Mouse (Mus musculus) thymus, adult 2 months (tissue): Measurements from ENCODE around the gene Hdac4. TPM values are rescaled to one million over a fixed set of nuclear protein-coding genes. Genes with fewer than 3 reads are reported as not detected.

Experiments
- DNase-seq: peaks from one replicate; pipeline ENCODE4 v3.0.0; 2021
- H3K27ac ChIP-seq: fragments of 200-500 bp; 2 replicates; pipeline ENCODE4 v1.5.1; 2012; ENCODE audit warnings: low read length, control low read depth; ENCODE audit not compliant: control insufficient read depth, insufficient read depth
- H3K27me3 ChIP-seq: fragments of 200-500 bp; 2 replicates; pipeline ENCODE4 v1.6.1; 2012; ENCODE audit warnings: mild to moderate bottlenecking, low read length, moderate library complexity, mixed read lengths; ENCODE audit not compliant: control insufficient read depth, insufficient read depth
- H3K36me3 ChIP-seq: fragments of 200-500 bp; 2 replicates; pipeline ENCODE4 v1.6.1; 2012; ENCODE audit warnings: mild to moderate bottlenecking, low read length, moderate library complexity; ENCODE audit not compliant: control insufficient read depth, insufficient read depth
- H3K4me1 ChIP-seq: fragments of 200-500 bp; replicated peaks from 2 replicates; pipeline ENCODE4 v1.6.1; 2012; ENCODE audit warnings: low read length; ENCODE audit not compliant: control insufficient read depth, insufficient read depth
- H3K4me3 ChIP-seq: fragments of 200-500 bp; 2 replicates; pipeline ENCODE4 v1.5.1; 2012; ENCODE audit warnings: mild to moderate bottlenecking, low read length, control low read depth, moderate library complexity; ENCODE audit not compliant: control insufficient read depth, insufficient read depth
- CTCF ChIP-seq: fragments of 200-500 bp; IDR thresholded peaks from 2 replicates; pipeline ENCODE4 v1.5.1; 2012; ENCODE audit warnings: mild to moderate bottlenecking, control low read depth, low read length, moderate library complexity, borderline replicate concordance; ENCODE audit not compliant: control insufficient read depth, poor library complexity, insufficient read depth; ENCODE audit errors: extremely low read depth
- POLR2A ChIP-seq: fragments of 200-500 bp; IDR thresholded peaks from 2 replicates; pipeline ENCODE4 v1.6.1; 2012; ENCODE audit warnings: mild to moderate bottlenecking, low read length, control low read depth, moderate library complexity; ENCODE audit not compliant: control insufficient read depth, poor library complexity, insufficient read depth; ENCODE audit errors: extremely low read depth
- WGBS: fragments of 180-500 bp; shearing (Covaris S2); methylation state at CpG from one replicate; pipeline ENCODE4 v1.1.7; 2018; 5-methylcytosine and 5-hydroxymethylcytosine counted together
- polyA plus RNA-seq: library from polyadenylated mRNA; depleted of rRNA; stranded (reverse); fragments of >200 nt; gene quantifications from 2 replicates; pipeline ENCODE4 v1.2.3, GENCODE M21; 2012

Hdac4 gene
- polyA plus RNA-seq, 1 experiment = 33.2 TPM

DNA sequence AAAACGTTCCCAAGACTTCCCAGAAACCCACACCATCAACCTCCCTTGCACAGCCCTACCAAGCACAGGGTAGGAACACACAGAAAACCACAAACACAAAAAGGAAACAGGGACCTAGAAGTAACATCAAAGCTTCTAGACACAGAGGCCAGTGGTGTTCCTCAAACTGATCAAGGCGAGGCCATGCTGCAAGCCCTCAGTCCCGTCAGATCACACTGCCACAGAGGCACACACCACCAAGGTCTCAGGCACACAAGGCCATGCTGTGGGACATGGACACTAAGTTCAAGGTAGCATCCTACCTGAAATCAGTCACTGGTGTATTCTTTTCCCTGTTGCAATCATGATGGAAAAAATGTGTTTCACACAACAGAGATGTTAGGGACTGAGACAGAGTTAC is 90.8 kb downstream of the Hdac4 start:
- Histone ChIP-seq H3K36me3 (no peaks in the 10 kb centered on the region), H3K27me3 (no peaks in the 10 kb centered on the region), H3K4me1 (peaks cover 27% of the 10 kb centered on the region), H3K4me3 (no peak overlapping the region), H3K27ac (no peak overlapping the region)
- TF ChIP-seq CTCF = no peak
- TF ChIP-seq POLR2A = no peak
- WGBS = 25% methylated on average over 3 of the region's 3 CpGs
- no peak for DNase-seq

DNA sequence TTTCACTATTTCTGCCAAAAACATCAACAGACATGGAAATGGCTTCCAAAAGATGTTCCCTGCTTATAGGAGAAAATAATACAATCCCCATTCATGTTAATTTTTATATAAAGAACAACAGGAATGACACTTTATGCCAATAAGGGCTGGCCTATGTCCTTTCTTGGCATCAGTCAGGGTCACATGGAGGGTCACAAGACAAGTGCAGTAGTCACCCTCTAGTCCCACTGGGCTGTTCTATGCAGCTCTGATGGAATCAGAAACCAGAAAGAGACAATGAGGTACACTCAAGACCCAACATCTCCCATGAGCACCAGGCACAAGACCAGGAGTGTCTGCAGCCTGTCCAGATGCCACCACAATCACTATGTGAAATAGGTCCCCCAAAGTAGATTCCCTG is 91.5 kb downstream of the Hdac4 start:
- Histone ChIP-seq H3K4me1 (peaks cover 32% of the 10 kb centered on the region), H3K4me3 (no peak overlapping the region), H3K27ac (no peak overlapping the region), H3K27me3 (no peaks in the 10 kb centered on the region), H3K36me3 (no peaks in the 10 kb centered on the region)
- no peak for DNase-seq
- no peak for TF ChIP-seq POLR2A
- no peak for TF ChIP-seq CTCF

DNA sequence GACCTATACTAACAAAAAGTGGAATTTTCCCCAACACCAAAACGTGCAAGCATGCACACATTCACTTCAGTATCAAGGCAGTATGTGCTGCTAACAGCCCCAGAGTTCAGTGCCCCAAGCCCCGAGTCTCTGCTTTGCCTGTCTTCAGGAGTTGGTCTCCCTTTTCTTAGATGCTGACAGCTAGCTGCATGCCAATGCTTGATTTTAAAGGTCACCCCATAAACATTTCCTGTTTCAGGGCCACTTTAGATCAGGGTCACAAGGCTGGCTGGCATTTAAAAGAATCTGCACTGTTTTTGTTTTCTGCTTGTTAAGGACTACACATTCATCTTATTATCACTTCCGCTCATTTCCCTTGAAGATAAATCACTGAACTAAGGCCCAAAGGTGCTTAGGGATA is 92.1 kb downstream of the Hdac4 start:
- Histone ChIP-seq H3K27me3 (no peaks in the 10 kb centered on the region), H3K4me3 (no peak overlapping the region), H3K4me1 (peaks cover 32% of the 10 kb centered on the region), H3K27ac (no peak overlapping the region), H3K36me3 (no peaks in the 10 kb centered on the region)
- DNase-seq = no peak
- TF ChIP-seq POLR2A = no peak
- TF ChIP-seq CTCF = no peak
- 86% methylated on average over 3 of the region's 3 CpGs for WGBS

DNA sequence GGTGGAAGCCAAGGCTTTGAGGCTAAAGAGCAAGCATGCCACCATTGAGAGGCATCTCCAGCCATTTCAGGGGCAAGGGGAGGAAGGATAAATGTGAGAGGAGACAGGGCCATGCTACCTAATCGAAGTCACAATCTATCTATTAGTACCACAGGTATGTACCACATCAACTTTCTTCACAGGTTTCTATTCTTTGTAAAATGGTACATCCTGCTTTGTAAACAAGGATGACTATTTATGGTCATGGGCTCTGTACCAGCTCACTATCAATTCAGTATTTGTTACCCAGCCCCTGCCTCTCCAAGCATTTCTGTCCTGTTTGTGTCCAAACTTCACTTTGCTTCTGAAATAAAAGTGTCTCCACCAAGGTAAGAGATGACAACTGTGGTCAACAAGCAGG is 92.7 kb downstream of the Hdac4 start:
- DNase-seq = no peak
- H3K36me3 ChIP-seq = no peaks in the 10 kb centered on the region
- H3K4me3 ChIP-seq = no peak overlapping the region
- H3K27me3 ChIP-seq = no peaks in the 10 kb centered on the region
- H3K4me1 ChIP-seq = peaks cover 32% of the 10 kb centered on the region
- no peak for TF ChIP-seq CTCF
- TF ChIP-seq POLR2A = no peak
- H3K27ac ChIP-seq = no peak overlapping the region
- WGBS = 80% methylated on average over 1 of the region's 1 CpGs

DNA sequence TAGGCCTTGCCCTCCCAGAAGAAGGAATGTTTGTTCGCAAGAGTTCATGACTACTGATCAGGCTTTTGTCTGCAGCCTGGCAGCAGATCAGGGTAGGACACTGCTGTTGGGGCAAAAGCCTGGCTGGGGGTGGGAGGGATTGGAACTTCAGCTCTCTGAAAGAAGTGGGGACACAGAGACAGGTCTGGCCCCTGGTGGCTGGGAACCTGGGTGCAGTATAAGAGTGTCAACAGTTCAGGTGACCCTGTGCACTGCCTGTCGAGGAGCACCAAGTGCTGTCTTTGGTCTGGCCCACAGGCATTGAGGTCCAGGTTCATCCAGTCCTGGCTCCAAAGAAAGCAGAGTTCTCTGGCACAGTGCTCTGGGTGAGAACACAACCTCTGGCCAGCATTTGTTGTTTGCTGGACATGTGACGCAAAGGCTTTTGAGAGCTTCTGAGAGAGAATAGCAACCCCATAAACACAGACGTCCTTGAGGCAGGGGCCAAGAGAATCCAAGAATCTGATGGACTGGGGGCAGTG is 95.1 kb downstream of the Hdac4 start:
- no peaks in the 10 kb centered on the region for H3K27me3 ChIP-seq
- 90% methylated on average over 4 of the region's 4 CpGs for WGBS
- H3K27ac ChIP-seq = no peak overlapping the region
- peaks cover 31% of the 10 kb centered on the region for H3K4me1 ChIP-seq
- no peak for DNase-seq
- H3K4me3 ChIP-seq = no peak overlapping the region
- TF ChIP-seq POLR2A (no peak), CTCF (no peak)
- no peaks in the 10 kb centered on the region for H3K36me3 ChIP-seq

DNA sequence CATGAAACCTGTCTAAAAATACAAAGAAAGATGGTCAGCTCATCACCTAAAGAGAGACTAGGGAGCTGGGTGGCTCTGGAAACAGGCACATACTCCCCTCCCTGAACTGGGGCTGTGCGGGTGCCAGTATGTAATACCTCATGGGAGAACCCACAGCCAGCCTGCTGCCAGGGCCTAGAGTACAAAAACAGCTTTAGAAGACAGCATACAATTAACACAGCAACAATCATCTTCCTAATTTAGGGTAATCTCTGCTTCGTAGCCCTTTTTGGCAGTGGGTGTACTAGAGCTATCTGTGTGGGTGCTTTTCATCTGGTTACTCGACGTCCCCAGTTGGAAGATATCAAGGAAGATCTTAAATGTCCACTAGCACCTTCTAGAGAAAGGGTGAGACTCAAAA is 95.5 kb downstream of the Hdac4 start:
- H3K4me1 ChIP-seq = peaks cover 26% of the 10 kb centered on the region
- no peak overlapping the region for H3K27ac ChIP-seq
- no peaks in the 10 kb centered on the region for H3K27me3 ChIP-seq
- TF ChIP-seq CTCF (no peak), POLR2A (no peak)
- DNase-seq = no peak
- no peak overlapping the region for H3K4me3 ChIP-seq
- no peaks in the 10 kb centered on the region for H3K36me3 ChIP-seq
- 89% methylated on average over 4 of the region's 4 CpGs for WGBS

DNA sequence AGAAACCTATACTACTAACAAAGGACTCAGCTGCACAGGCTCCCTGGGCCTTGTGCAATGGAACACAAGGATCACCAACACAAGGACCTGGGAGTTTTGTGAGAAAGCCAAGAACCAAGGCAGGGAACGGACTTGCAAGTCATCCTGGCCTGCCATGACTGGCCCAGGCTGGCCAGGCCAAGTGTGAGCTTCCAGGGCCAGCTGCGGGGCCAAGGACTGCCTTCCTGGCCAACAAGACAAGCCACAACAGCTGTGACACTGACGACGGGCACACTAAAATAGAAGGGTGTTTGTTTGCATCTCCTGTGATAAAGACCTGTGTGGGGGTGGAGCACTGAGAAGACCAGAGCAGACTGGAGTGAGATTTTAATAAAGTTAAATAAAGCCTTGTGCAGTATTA is 96.0 kb downstream of the Hdac4 start:
- no peaks in the 10 kb centered on the region for H3K36me3 ChIP-seq
- H3K4me3 ChIP-seq = no peak overlapping the region
- H3K27ac ChIP-seq = no peak overlapping the region
- TF ChIP-seq POLR2A (no peak), CTCF (no peak)
- H3K27me3 ChIP-seq = no peaks in the 10 kb centered on the region
- peaks cover 22% of the 10 kb centered on the region for H3K4me1 ChIP-seq
- no peak for DNase-seq
- 32% methylated on average over 4 of the region's 4 CpGs for WGBS
